Comparison of ENCODE assay signal across 20 mouse cellular contexts in the genomic region with DNA sequence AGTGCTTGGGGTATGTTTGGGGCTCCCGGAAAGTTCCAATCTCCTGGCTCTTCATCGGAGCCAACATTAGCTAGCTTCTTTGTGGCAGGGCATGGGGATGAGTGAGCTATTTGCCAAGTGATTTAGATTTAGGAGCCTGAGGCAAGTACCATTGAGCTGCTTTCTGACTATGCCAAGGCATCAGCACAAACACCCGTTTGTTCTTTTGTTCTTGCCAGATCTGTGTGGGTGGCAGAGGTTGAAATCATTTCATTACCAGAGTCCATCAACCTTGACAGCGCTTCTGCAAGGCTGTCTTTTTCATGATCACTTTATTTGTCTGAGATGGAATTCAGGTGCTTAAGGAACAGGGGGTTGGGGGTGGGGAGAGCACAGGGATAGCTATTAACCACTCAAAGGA.
DNase-seq lines count a peak whose midpoint lies in the region; ATAC-seq and TF ChIP-seq lines count a peak whose summit lies in the region.
"Had no signal": no experiment of that assay in that cellular context is flagged by ENCODE, and none has a peak within 500 bp of the region (broad histone marks: within the 10 kb centered on the region; RNA-seq: fewer than 3 reads in every experiment).

No protein-coding gene starts in this region.

- no peak for TF ChIP-seq CTCF in midbrain, postnatal 0 days (IDR thresholded peaks at IDR 0.05)

- H3K4me1 ChIP-seq in midbrain, postnatal 0 days (ENCODE audit: insufficient read depth, low read length) = no peaks in the 10 kb centered on the region
- no peaks in the 10 kb centered on the region for H3K4me1 ChIP-seq in heart, embryonic 11.5 days (ENCODE audit: control insufficient read depth, insufficient read depth, low read length)
- H3K4me1 ChIP-seq: heart, embryonic 12.5 days; liver, embryonic 12.5 days had no signal

- H3K27me3 ChIP-seq in midbrain, postnatal 0 days (ENCODE audit: insufficient read depth, low read length) = no peaks in the 10 kb centered on the region
- H3K27me3 ChIP-seq in heart, embryonic 11.5 days (ENCODE audit: control insufficient read depth, insufficient read depth, low read length) = no peaks in the 10 kb centered on the region
- H3K27me3 ChIP-seq: heart, embryonic 12.5 days; liver, embryonic 12.5 days had no signal

- no peaks in the 10 kb centered on the region for H3K9me3 ChIP-seq in midbrain, postnatal 0 days (ENCODE audit: low read length)
- no peaks in the 10 kb centered on the region for H3K9me3 ChIP-seq in heart, embryonic 11.5 days (replicated peaks; ENCODE audit: control insufficient read depth, low read length)
- H3K9me3 ChIP-seq: heart, embryonic 12.5 days; liver, embryonic 12.5 days had no signal

- no peak overlapping the region for H3K27ac ChIP-seq in midbrain, postnatal 0 days (ENCODE audit: low read depth, low read length)
- H3K27ac ChIP-seq in heart, embryonic 11.5 days (ENCODE audit: low read depth, low read length) = no peak overlapping the region
- H3K27ac ChIP-seq: liver, embryonic 12.5 days had no signal

- H3K9ac ChIP-seq in midbrain, postnatal 0 days (replicated peaks; ENCODE audit: low read length, poor library complexity, severe bottlenecking) = no peak overlapping the region
- H3K9ac ChIP-seq in heart, embryonic 11.5 days (ENCODE audit: low read depth, low read length) = no peak overlapping the region
- H3K9ac ChIP-seq: heart, embryonic 12.5 days; liver, embryonic 12.5 days had no signal

- ATAC-seq in midbrain, postnatal 0 days (ENCODE audit: low FRiP score) = no peak
- ATAC-seq in heart, embryonic 11.5 days (replicated peaks; ENCODE audit: insufficient number of reproducible peaks, low FRiP score, low TSS enrichment) = no peak
- ATAC-seq: liver, embryonic 12.5 days had no signal

- H3K4me3 ChIP-seq in midbrain, postnatal 0 days (ENCODE audit: low read depth, low read length) = no peak overlapping the region
- H3K4me3 ChIP-seq in heart, embryonic 11.5 days (ENCODE audit: low read depth, low read length) = no peak overlapping the region
- H3K4me3 ChIP-seq: erythroblast, embryonic 14.5 days; heart, embryonic 12.5 days; liver, embryonic 12.5 days had no signal

- no peaks in the 10 kb centered on the region for H3K36me3 ChIP-seq in midbrain, postnatal 0 days (ENCODE audit: insufficient read depth, low read length)
- no peaks in the 10 kb centered on the region for H3K36me3 ChIP-seq in heart, embryonic 11.5 days (ENCODE audit: control insufficient read depth, insufficient read depth, low read length)
- H3K36me3 ChIP-seq: heart, embryonic 12.5 days; liver, embryonic 12.5 days had no signal

- peak; percentile 6 for DNase-seq in cerebellum, adult 9-11 months
- DNase-seq in cerebellum, adult 11 months = no peak
- peak; percentile 2 to 4 for DNase-seq in layer of hippocampus, adult 8-10 months (ENCODE audit: low spot score in 2 of 2)
- DNase-seq in layer of hippocampus, postnatal 10 days (ENCODE audit: low spot score in 2 of 2) = no peak
- peak; percentile 67 for DNase-seq in brain, adult 2 months (ENCODE audit: low read depth, low spot score)
- DNase-seq in midbrain, postnatal 0 days (ENCODE audit: low spot score) = peak; percentile 45
- DNase-seq in gastrocnemius, postnatal 10 days = no peak
- DNase-seq: adrenal gland, postnatal 10 days; B cell, adult 2 months; embryo, embryonic 11 days; gastrocnemius, postnatal 25 days; kidney, adult 9 months; layer of hippocampus, adult 9-11 months; right cerebral cortex, adult 18-20 months; spleen, adult 18-20 months; thymus, postnatal 4 days had no signal

- no peak overlapping the region for H3K4me2 ChIP-seq in midbrain, postnatal 0 days (ENCODE audit: low read depth, low read length, poor library complexity, severe bottlenecking)
- no peak overlapping the region for H3K4me2 ChIP-seq in heart, embryonic 11.5 days
- H3K4me2 ChIP-seq: heart, embryonic 12.5 days; liver, embryonic 12.5 days had no signal

- 42% methylated on average over 4 of the region's 4 CpGs for WGBS in midbrain, postnatal 0 days
- 70% methylated on average over 4 of the region's 4 CpGs for WGBS in heart, embryonic 11.5 days (ENCODE audit: insufficient replicate concordance)

Comparison
In these comparisons a context has a peak if more than half of its experiments do, and no peak if none do; other contexts are left out.
1. DNase-seq: peak in cerebellum, adult 9-11 months (single experiment), layer of hippocampus, adult 8-10 months (2 of 2), brain, adult 2 months (single experiment) and midbrain, postnatal 0 days (single experiment); none in cerebellum, adult 11 months (single experiment), layer of hippocampus, postnatal 10 days (0 of 2) and gastrocnemius, postnatal 10 days (single experiment).